Mouse (Mus musculus) G1E-ER4 (cell line): ENCODE data around the gene Dbx2. TPM values are rescaled to one million over a fixed set of nuclear protein-coding genes. Genes with fewer than 3 reads are reported as not detected.

ENCODE experiments used
- GATA1 ChIP-seq: IDR thresholded peaks from one replicate; pipeline ENCODE4 v1.8.0; 2012; ENCODE audit warnings: low read length, inconsistent platforms
- polyA plus RNA-seq: library from polyadenylated mRNA; stranded (reverse); fragments of >175 nt; gene quantifications from 2 replicates; pipeline ENCODE4 v1.2.3, GENCODE M21; 2012

The Dbx2 gene
- 0.04 TPM in 1 of 2 replicates, not detected in the other for polyA plus RNA-seq

DNA sequence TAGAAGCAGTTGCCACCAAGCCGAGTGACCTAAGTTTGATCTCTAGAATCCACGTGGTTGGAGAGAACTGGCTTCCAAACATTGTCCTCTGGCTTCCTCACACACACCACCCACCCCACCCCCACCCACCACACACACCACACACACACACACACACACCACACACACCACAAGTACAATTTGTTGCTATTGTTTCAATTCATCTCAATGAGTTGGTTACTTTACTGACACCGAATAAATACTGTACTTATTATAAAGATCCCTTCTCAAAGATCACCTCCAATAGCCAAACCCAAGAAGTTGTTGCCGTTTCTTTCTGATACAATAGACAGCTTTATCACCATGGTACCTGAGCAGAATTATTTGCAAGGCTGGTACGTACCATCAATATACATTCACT lies at the start of gene Dbx2:
Gene Dbx2 (minus strand): TSS at position 101 of the 400 bp plus-strand sequence.
- TF ChIP-seq GATA1 = no peak

DNA sequence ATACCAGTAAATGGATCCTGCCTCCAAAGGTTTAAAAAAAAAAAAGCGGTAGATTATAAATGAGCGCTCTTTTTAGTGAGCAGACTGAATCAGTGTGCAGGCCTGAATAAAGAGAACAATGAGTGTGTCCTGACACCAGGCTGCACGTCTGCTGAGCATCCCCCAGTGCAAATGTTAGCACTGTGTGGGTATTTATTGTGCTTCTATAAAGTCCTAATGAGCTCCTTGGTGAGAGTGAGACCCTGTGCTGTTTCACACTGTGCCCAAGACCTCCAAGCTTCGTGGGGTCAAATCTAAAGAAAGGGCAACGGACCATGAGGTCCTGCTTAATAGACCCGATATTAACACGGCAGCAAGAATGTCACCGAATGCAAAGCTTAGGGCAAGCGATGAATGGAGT lies 46.4 kb upstream of the Dbx2 start:
- no peak for TF ChIP-seq GATA1

DNA sequence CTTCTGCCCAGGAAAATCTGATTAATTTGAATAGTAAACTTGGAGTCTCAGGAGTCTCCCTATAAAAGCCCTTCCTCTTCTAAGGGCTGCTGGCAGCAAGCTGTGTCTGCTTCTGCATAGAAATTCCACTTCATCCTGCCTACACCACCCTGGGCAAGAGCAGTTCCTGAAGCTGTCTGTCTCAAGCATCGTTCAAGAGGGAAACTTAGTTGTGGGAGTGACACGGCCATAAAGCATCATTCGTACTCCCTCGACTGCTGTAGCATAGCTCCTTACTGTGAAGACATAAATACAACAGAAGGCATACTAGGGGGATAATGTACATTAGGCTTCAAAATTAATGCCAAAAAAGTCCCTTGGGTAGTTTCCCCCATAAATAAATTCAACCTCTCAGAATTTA lies 45.8 kb upstream of the Dbx2 start:
- no peak for TF ChIP-seq GATA1

DNA sequence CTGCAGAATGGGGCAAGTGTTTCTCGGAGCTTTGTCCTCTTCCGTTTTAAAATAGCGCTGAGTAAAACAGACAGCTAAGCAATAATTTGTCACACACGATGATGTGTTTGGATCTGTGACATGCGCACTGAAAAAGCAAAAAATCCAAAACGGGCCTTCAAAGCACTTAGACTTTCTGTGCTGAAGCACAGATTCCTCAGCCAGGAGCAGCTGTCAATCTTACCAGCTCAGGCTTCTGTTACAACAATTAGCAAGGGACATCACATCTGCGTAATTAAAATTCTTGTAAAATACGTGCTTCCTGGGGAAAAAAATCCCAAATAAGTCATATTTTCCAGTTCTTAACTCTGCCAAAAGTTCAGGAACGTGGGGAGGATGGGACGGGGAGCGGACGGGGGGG lies 43.6 kb upstream of the Dbx2 start:
- TF ChIP-seq GATA1 = no peak

DNA sequence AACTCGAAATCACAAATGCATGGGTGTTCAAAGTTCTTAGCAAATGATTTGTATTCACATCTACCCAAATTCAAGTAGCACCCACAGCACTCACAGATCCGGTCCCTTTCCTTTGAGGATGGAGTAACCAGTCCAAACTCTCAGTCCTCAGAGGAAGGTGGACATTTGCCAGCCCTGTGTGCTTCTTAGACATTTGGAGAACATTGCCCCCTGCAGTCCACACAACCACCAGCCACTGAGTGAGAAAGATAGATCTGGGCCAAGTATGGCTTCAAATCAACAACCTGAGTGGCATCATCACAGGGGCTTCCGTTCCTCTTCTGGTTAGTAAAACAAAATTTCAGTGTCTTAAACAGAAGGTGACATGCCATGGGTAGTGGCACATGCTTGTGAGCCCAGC lies 38.0 kb upstream of the Dbx2 start:
- no peak for TF ChIP-seq GATA1

DNA sequence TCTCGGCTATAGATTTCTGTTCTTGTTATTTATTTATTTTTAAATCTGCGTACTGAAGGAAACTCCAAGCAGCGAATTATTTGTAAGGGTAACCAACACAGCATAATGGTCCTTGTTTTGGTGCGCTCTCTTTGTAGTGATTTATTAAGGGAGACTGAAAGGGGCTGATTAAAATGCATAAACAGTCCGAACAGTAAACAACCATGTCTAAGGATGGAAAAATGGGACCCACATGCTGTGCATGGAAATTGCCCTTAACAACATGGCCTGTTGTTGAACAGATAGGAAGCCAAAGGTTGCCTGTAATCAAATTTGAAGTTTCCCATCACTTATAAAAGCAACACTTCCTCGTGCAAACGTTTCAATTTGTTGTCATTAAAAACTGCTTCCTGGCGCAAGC lies 35.8 kb upstream of the Dbx2 start:
- TF ChIP-seq GATA1 = no peak

DNA sequence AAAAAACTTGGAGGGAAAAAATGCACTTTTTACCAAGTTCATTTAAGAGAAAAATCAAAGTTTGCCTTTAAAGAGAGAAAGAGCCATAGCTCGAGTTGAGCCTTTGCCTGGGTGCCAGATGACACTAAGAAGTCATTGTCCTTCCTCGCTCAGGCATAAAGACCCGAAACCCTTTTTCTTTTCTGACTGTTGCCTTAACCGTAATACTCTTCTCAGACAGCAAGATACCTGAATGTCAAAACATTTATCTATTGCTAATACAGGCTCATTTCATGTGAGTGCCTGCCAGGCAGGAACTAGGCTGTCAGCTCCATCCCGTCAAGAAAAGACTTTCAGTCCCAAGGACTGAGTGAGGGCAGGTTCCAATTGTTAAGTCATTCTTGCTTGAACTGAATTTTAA lies 35.4 kb upstream of the Dbx2 start:
- TF ChIP-seq GATA1 = no peak

DNA sequence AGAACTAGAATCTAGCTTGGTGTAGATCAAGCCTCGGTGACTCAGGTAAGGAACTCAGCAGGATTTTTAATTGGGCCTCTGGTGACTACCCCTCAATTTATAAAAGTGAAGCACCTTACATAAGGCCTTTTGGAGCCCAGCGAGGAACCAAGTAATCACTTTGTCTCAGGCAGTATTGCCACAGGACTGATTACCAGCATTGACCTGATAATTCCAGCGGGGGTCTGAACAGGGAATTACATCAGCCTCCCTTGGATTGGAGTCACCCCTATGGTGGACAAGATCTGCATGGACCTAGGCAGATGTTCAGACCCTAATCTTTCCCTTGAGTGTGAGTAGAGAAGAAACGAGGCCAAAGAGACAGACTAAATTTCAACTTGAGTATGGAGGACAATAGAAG lies 26.9 kb upstream of the Dbx2 start:
- TF ChIP-seq GATA1 = no peak

DNA sequence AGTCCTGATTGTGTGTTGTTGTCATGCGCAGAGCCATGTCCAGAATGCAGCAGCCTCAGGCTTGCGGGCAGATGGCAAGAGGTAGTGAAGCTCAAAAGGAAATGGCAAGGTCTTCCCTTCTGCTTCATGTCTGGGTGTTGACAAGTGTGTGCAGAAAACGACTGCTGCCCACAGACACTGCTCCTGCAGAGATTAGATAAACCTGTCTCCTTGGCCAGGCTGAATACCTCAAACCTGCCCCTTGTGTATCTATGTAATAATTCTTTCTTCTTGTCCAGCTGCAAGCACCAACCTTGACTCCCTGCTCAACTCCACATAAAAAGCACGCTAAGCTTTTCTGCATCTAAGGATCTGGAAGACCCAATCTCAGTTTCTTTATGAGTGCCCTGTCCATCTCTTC lies 19.9 kb upstream of the Dbx2 start:
- no peak for TF ChIP-seq GATA1

DNA sequence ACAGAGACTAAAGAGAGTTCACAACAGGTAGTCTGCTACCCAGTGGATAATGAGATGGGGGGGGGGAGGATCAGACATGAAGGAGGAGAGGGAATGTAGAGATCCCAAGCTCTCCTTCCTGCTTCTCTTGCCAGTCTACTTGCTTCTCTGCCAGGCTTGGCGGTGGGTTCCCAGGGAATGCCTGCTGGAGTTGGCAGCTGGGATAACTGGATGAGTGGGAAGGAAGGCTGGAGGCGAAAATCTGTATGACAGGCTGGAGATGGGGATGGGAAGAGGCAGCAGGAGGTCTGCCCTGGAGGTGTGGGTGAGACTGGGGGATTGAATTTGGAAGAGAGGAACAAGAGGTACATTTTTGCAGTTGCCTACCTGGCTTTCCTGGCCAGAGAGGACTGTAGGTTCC lies 19.4 kb upstream of the Dbx2 start:
- no peak for TF ChIP-seq GATA1

DNA sequence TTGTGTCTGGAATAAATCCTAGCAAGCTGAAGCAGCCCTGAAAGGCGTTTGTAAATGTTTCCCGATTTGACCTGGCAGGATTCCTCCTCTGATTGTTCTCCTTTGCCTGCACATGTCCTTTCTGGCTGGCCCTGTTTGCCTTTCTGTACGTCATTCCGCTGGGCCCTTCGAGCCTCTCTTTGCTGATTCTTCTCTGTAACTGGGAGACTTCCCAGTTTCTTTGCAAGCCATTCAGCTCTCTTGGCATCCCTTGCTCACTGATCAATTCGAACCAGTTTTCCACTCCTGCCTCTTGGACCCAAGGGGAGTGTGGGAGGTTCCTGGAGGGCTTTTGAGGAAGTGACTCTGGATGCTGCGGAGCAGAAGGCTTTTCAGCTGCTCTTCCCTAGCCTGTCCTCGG lies 11.4 kb upstream of the Dbx2 start:
- no peak for TF ChIP-seq GATA1

DNA sequence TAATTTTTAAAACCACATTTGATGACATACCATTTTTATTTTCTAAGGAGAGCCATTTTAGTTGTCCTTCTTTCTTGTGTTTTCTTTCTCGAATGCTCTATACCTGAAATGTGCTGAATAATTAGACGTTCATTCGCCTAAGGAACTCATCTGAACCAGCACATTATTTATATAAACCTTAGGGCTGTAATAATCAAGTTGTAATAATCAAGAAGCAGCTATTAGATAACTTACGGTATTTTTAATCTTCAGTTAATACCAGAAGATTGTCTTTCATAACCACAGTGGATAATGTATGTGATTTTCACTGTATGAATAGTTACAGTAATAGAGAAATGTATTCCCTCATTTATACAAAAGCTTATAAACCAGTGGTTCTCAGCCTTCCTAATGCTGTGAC lies 9.2 kb upstream of the Dbx2 start:
- TF ChIP-seq GATA1 = no peak

DNA sequence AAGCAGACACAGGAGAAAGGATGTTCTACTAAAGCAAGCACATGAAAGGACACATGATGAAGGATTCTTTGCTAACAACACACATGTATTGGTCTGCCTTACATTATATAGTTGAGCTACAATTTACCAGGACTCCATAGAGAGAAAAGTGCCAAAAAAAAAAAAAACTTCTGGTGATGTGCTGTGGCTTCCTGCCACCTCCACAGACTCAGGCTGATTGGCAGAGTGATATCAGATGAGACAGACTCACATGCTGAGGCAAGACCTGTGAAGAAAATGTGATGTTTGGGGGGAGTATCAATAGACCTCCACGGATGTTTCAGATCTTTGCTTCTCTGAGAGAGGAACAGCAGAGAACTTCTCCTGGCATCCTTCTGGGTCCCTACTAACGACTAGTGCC lies 6.0 kb upstream of the Dbx2 start:
- TF ChIP-seq GATA1 = no peak

DNA sequence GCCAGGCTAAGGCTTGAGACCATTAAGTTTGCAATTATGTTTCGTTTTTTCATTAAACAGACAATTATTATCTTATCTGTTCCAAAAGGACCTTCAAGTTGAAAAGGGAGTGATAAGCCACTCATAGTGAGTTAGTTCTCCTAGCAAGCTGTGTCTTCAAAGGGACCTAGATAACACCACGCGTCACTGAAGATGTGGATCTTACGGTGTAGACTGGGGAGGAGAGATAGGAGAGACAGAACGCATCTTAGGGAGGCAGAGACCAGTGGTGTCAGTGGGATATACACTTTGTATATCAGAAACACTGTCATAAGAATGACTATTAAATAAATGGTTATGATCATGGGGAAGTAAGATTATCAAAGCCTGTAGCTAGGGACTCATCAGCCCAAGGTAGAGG lies 4.6 kb upstream of the Dbx2 start:
- peak; percentile 98 for TF ChIP-seq GATA1

DNA sequence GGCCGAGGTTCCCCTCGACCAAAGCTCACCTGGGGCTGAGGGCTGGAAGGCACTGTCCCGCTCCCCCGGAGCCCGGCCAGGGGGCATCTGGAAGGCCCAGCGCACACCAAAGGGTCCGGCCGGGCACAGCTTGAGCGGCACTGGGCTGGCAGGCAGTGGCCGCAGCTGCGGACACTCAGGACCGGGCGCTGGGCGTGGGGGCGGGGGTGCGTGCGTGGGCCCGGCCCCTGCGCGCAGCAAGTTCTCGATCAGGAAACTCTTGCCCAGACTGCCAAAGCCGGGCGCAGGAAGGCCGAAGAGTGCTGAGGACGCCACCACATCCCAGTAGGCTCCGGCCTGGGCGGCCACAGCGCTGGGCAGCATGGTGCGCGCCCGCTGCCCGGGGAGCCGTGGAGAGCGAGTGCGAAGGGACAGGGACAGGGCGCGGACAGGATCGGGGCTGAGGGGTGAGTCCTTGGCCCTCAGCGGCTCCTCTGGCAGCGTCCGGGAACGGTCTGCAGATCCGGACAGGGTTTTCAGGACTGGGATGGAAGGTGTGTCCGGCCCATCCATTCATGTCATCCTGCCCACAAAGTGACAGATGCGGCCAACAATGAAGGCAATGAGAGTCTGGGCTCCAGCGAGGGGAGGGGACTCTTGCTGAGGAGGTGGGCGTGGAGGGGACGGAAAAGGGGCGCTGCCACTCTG lies 1.4 kb downstream of the Dbx2 start:
- TF ChIP-seq GATA1 = no peak

DNA sequence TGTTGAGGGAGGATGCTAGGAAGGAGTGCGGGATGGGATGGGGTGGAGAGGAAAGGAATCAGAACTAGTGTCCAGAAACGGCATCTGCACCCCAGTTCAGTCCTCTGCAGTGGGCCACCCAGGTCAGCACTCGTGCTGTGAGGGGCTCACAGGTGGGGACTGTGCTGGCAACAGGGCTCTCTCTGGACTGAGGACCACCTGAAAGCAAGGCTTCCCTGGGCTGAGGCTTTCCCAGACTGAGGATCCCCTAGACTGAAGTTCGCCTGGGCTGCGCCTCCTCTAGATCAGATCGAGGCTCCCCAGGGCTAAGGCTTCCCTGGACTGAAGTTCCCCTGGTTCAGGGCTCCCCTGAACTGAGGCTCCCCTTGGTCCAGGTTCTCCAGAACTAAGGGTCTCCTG lies 1.9 kb downstream of the Dbx2 start:
- no peak for TF ChIP-seq GATA1

DNA sequence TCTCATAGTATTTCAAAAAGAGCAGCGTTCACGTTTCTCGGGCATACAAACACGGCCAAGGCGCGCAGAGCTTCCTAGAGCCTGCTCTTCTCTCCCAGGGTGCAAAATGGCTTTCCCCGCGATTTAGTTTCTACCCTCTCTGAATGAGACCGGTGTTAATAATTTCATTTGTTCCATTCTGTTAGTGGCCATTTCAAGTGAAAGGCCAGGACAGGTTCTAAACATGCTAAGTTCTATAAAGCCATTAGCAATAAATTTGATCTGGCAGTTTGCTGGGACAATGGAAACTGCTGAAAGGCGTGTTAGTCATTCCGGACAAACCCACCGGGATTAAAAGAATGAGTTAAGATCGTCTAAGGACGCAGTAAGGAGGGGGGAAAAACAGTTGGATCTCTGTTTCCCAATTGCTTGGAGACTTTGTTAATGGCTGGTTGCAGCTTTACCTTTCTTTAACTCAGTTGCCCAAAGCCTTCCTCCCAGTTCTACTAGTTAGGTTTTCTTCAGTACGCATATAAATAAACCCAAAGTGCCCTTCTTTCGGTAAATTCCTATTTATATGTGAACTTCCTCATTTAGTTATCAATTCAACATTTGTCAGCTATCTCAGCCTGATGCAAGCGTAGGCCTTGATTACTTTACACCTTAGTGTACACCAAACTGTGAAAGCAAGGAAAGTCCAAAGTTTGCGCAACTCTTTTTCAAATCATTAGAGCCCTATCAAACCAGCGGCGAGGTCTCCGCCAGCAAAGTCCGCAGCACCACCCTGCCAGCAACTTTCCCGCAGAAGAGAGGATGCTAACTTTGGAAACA lies 2.7 kb downstream of the Dbx2 start:
- TF ChIP-seq GATA1 = no peak
